Mouse (Mus musculus): ENCODE measurements at regions not wholly inside any gene's neighbourhood (a gene's known extent, or its start where the extent isn't known, plus 50 kb on each side); places are given as distances from the start of the nearest gene placed in this dataset.

DNA sequence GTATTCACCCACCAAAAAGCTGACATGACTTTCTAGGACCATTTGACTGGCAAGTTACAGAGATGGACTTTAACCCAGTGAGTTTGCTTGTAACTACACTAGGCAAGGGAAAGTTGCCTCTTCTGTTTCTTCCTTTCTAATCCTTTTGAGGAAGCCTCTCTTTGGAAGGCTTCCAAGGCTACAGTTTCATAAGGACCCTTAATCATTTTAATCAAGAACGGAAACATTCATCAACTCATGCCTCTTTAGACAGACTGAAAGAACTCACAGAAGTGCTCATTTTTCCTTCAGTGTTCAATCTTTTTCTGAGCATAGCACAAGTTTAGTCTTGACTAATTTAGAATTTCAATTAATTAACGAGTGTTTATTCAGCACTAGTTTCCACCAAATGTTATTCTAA is 84.2 kb downstream of the Ddx1 start:
- H3K9me3 ChIP-seq (ENCODE audit: control insufficient read depth, low read length), result no peaks in the 10 kb centered on the region
- no peaks in the 10 kb centered on the region for H3K36me3 ChIP-seq (ENCODE audit: control insufficient read depth, insufficient read depth, low read length)
- H3K27ac ChIP-seq (replicated peaks; ENCODE audit: low read depth, low read length), result no peak overlapping the region
- no peak overlapping the region for H3K4me2 ChIP-seq (ENCODE audit: low read length)
- H3K9ac ChIP-seq (replicated peaks; ENCODE audit: low read length), result no peak overlapping the region
- DNase-seq (no peak), ATAC-seq (ENCODE audit: low FRiP score, low TSS enrichment) (no peak)
- 0 out of 2 replicates have a peak, but pooled peaks cover under 1% of the 10 kb centered on the region for H3K4me1 ChIP-seq (ENCODE audit: control insufficient read depth, insufficient read depth, low read length)
- no peak overlapping the region for H3K4me3 ChIP-seq (replicated peaks; ENCODE audit: low read depth, low read length)
- 82% methylated on average over 2 of the region's 2 CpGs for WGBS
- no peaks in the 10 kb centered on the region for H3K27me3 ChIP-seq (ENCODE audit: control insufficient read depth, insufficient read depth, low read length)

GRCm38 (mm10) chr12:13161051-13161450 is 88.0 kb downstream of the Ddx1 start:
- DNase-seq (no peak), ATAC-seq (ENCODE audit: low FRiP score, low TSS enrichment) (no peak)
- peaks cover 5% of the 10 kb centered on the region; the same call in 1 of the 2 replicates for H3K4me1 ChIP-seq (ENCODE audit: control insufficient read depth, insufficient read depth, low read length)
- no peak overlapping the region for H3K27ac ChIP-seq (replicated peaks; ENCODE audit: low read depth, low read length)
- H3K36me3 ChIP-seq (ENCODE audit: control insufficient read depth, insufficient read depth, low read length), result no peaks in the 10 kb centered on the region
- H3K9ac ChIP-seq (replicated peaks; ENCODE audit: low read length), result no peak overlapping the region
- no peak overlapping the region for H3K4me2 ChIP-seq (ENCODE audit: low read length)
- no peaks in the 10 kb centered on the region for H3K27me3 ChIP-seq (ENCODE audit: control insufficient read depth, insufficient read depth, low read length)
- no peaks in the 10 kb centered on the region for H3K9me3 ChIP-seq (ENCODE audit: control insufficient read depth, low read length)
- H3K4me3 ChIP-seq (replicated peaks; ENCODE audit: low read depth, low read length), result no peak overlapping the region
- WGBS, result 96% methylated on average over 1 of the region's 1 CpGs

GRCm38 (mm10) chr12:13159346-13160055 is 89.5 kb downstream of the Ddx1 start:
- no peak overlapping the region for H3K4me3 ChIP-seq (replicated peaks; ENCODE audit: low read depth, low read length)
- H3K36me3 ChIP-seq (ENCODE audit: control insufficient read depth, insufficient read depth, low read length), result no peaks in the 10 kb centered on the region
- DNase-seq (peak; percentile 68), ATAC-seq (ENCODE audit: low FRiP score, low TSS enrichment) (peak; percentile 61; the same call in 1 of the 2 replicates)
- H3K9ac ChIP-seq (replicated peaks; ENCODE audit: low read length), result no peak overlapping the region
- no peaks in the 10 kb centered on the region for H3K9me3 ChIP-seq (ENCODE audit: control insufficient read depth, low read length)
- H3K27ac ChIP-seq (replicated peaks; ENCODE audit: low read depth, low read length), result no peak overlapping the region
- H3K27me3 ChIP-seq (ENCODE audit: control insufficient read depth, insufficient read depth, low read length), result no peaks in the 10 kb centered on the region
- no peak overlapping the region for H3K4me2 ChIP-seq (ENCODE audit: low read length)
- H3K4me1 ChIP-seq (ENCODE audit: control insufficient read depth, insufficient read depth, low read length), result peaks cover 5% of the 10 kb centered on the region; the same call in 1 of the 2 replicates

DNA sequence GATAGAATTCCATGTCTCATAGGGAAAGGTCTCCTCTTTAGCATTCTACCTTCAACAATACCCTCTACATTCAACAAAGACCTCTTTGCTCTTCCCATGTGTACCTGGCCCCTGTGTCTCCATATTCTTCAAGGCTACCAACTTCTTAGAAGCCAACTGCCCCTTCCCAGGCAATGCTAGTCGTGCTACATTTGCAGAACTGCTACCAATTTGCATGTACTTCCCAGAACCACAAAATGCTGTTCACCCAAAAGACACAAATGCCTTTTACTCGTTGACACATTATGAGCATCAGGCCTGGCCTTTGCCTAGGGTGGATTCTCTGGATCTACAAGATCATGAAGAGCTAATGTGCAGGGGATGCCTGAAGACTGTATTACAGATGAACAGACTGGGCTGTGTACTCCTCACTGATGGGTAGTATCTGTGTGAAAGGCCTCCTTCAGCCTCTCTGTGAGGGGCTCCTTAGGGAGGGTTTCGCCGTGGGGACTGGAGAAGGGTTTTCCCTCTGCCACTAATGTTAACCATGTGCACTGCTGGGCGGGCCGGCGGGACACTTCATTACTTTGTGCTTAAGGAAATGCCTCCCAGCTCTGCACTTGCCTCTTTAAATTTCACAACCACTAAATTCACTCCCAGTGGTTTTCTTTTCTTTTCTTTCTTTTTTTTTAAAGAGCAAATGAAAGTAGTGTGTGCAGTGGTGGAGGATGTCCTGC is 91.2 kb downstream of the Ddx1 start:
- no peak overlapping the region for H3K9ac ChIP-seq (replicated peaks; ENCODE audit: low read length)
- no peak overlapping the region for H3K4me3 ChIP-seq (replicated peaks; ENCODE audit: low read depth, low read length)
- DNase-seq, result no peak
- WGBS, result 86% methylated on average over 7 of the region's 7 CpGs
- H3K27me3 ChIP-seq (ENCODE audit: control insufficient read depth, insufficient read depth, low read length), result no peaks in the 10 kb centered on the region
- no peaks in the 10 kb centered on the region for H3K36me3 ChIP-seq (ENCODE audit: control insufficient read depth, insufficient read depth, low read length)
- no peak overlapping the region for H3K27ac ChIP-seq (replicated peaks; ENCODE audit: low read depth, low read length)
- H3K4me1 ChIP-seq (ENCODE audit: control insufficient read depth, insufficient read depth, low read length), result peaks cover 5% of the 10 kb centered on the region; the same call in 1 of the 2 replicates
- H3K9me3 ChIP-seq (ENCODE audit: control insufficient read depth, low read length), result no peaks in the 10 kb centered on the region
- no peak overlapping the region for H3K4me2 ChIP-seq (ENCODE audit: low read length)
- no peak for ATAC-seq (ENCODE audit: low FRiP score, low TSS enrichment)

DNA sequence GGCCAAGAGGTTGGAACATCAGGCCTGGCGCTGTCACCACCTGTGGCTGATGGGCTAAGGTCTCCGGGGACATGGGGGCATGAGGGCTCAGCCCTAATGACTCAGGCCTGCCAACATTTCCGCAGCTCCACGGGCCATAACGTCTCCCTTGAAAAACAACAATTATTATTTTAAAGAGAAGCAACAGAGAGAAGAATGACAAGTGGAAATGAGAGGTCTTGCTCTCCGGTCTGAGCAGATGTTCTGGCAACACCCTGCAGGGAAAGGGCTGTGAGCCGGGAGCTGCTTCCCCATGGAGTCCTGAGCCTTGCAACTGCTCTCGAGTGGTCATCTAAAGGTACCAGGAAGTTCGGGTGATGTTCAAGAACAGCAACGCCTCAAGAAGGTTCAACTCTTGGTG is 91.9 kb downstream of the Ddx1 start:
- DNase-seq, result no peak
- Histone ChIP-seq H3K36me3 (ENCODE audit: control insufficient read depth, insufficient read depth, low read length) (no peaks in the 10 kb centered on the region), H3K27me3 (ENCODE audit: control insufficient read depth, insufficient read depth, low read length) (no peaks in the 10 kb centered on the region), H3K4me3 (replicated peaks; ENCODE audit: low read depth, low read length) (no peak overlapping the region), H3K9me3 (ENCODE audit: control insufficient read depth, low read length) (no peaks in the 10 kb centered on the region), H3K4me2 (ENCODE audit: low read length) (no peak overlapping the region), H3K27ac (replicated peaks; ENCODE audit: low read depth, low read length) (no peak overlapping the region), H3K4me1 (ENCODE audit: control insufficient read depth, insufficient read depth, low read length) (peaks cover 5% of the 10 kb centered on the region; the same call in 1 of the 2 replicates), H3K9ac (replicated peaks; ENCODE audit: low read length) (no peak overlapping the region)
- ATAC-seq (ENCODE audit: low FRiP score, low TSS enrichment), result no peak
- 85% methylated on average over 10 of the region's 10 CpGs for WGBS

GRCm38 (mm10) chr12:13150751-13151150 is 98.3 kb downstream of the Ddx1 start:
- H3K27ac ChIP-seq (replicated peaks; ENCODE audit: low read depth, low read length), result no peak overlapping the region
- no peak overlapping the region for H3K9ac ChIP-seq (replicated peaks; ENCODE audit: low read length)
- no peak overlapping the region for H3K4me2 ChIP-seq (ENCODE audit: low read length)
- DNase-seq, result no peak
- H3K9me3 ChIP-seq (ENCODE audit: control insufficient read depth, low read length), result no peaks in the 10 kb centered on the region
- no peaks in the 10 kb centered on the region for H3K27me3 ChIP-seq (ENCODE audit: control insufficient read depth, insufficient read depth, low read length)
- H3K4me1 ChIP-seq (ENCODE audit: control insufficient read depth, insufficient read depth, low read length), result no peaks in the 10 kb centered on the region
- ATAC-seq (ENCODE audit: low FRiP score, low TSS enrichment), result no peak
- H3K4me3 ChIP-seq (replicated peaks; ENCODE audit: low read depth, low read length), result no peak overlapping the region
- 86% methylated on average over 4 of the region's 4 CpGs for whole genome bisulfite sequencing
- no peaks in the 10 kb centered on the region for H3K36me3 ChIP-seq (ENCODE audit: control insufficient read depth, insufficient read depth, low read length)

DNA sequence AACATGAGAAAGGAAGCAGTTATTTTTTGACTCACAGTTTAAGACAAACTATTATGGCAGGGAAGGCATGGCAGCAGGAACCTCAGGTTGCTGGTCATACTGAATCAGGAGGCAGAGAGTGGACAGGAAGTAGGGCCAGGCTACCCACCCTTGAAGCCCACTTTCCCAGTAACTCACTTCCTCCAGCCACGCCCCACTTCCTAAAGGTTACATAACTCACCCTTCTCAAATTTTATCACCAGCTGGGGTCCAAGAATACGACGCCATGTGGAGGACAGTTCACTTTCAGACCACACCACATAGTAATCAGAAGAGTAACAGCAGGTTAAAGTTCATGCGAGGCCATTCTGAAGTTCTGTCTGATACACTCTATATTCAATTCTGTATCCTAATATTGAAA is 101.8 kb downstream of the Ddx1 start:
- Histone ChIP-seq H3K9me3 (ENCODE audit: control insufficient read depth, low read length) (no peaks in the 10 kb centered on the region), H3K27ac (replicated peaks; ENCODE audit: low read depth, low read length) (no peak overlapping the region), H3K36me3 (ENCODE audit: control insufficient read depth, insufficient read depth, low read length) (no peaks in the 10 kb centered on the region), H3K4me3 (replicated peaks; ENCODE audit: low read depth, low read length) (no peak overlapping the region), H3K27me3 (ENCODE audit: control insufficient read depth, insufficient read depth, low read length) (no peaks in the 10 kb centered on the region), H3K4me2 (ENCODE audit: low read length) (no peak overlapping the region), H3K9ac (replicated peaks; ENCODE audit: low read length) (no peak overlapping the region), H3K4me1 (ENCODE audit: control insufficient read depth, insufficient read depth, low read length) (no peaks in the 10 kb centered on the region)
- ATAC-seq (ENCODE audit: low FRiP score, low TSS enrichment) (no peak), DNase-seq (no peak)
- WGBS, result 91% methylated on average over 4 of the region's 4 CpGs

DNA sequence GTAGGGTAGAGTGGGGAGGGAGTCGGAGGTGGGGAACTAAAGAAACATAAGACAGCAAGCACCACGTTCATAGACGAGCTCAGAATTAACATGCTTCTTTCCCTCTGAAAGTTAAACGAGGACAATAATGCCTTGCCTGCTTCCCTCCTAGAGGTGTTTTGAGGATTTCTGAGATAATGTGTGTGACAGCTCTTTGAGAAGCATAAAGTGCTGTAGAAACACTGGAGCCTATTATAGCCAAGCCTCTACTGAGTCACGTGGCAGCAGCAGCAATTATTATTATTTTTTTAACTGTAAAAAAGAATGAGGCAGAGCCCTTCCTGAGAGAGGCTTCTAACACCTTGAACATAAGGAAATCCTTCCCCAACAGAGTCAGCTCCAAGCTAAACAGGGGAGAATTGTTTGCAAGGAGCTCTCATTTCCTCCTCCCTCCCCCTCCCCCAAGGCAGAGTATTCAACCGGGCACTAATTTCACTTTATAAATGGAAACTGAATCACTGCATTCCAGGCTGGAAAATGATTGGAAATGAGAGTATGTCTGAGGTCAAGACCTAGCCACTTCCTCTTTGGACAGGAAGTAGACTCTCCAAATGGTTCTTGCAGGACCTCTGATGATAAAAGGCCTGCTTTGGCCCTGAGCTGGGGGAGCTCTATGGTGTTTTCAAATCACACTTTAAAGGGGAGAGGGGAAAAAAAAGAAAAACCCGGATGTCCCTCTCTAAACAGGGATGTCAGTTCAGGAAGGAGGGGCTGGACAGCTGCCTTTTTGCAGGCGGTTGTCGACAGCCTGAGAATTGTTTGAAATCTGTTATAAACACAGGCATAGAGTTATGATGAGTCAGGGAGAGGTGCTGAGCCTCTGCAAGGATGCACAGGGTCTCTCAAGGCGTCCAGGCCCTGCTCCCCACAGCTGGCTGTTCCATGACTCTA is 103.6 kb downstream of the Ddx1 start:
- Histone ChIP-seq H3K9me3 (ENCODE audit: control insufficient read depth, low read length) (no peaks in the 10 kb centered on the region), H3K27me3 (ENCODE audit: control insufficient read depth, insufficient read depth, low read length) (no peaks in the 10 kb centered on the region), H3K27ac (replicated peaks; ENCODE audit: low read depth, low read length) (no peak overlapping the region), H3K36me3 (ENCODE audit: control insufficient read depth, insufficient read depth, low read length) (no peaks in the 10 kb centered on the region), H3K4me3 (replicated peaks; ENCODE audit: low read depth, low read length) (no peak overlapping the region), H3K9ac (replicated peaks; ENCODE audit: low read length) (no peak overlapping the region), H3K4me2 (ENCODE audit: low read length) (no peak overlapping the region), H3K4me1 (ENCODE audit: control insufficient read depth, insufficient read depth, low read length) (no peaks in the 10 kb centered on the region)
- peak; percentile 14 for DNase-seq
- 80% methylated on average over 10 of the region's 10 CpGs for WGBS
- no peak for ATAC-seq (ENCODE audit: low FRiP score, low TSS enrichment)

All from midbrain, embryonic 14.5 days (tissue).